Mouse (Mus musculus): ENCODE measurements at regions not wholly inside any gene's neighbourhood (a gene's known extent, or its start where the extent isn't known, plus 50 kb on each side); places are given as distances from the start of the nearest gene placed in this dataset.

- no peak for ATAC-seq (replicated peaks; ENCODE audit: insufficient number of reproducible peaks, low FRiP score, low TSS enrichment, poor library complexity, severe bottlenecking)
Measured at GRCm38 (mm10) chr10:8943698-8944097, 57.8 kb upstream of the Sash1 start.

- no peak for ATAC-seq (replicated peaks; ENCODE audit: insufficient number of reproducible peaks, low FRiP score, low TSS enrichment, poor library complexity, severe bottlenecking)
Measured at GRCm38 (mm10) chr10:8942967-8943471, 57.1 kb upstream of the Sash1 start.

- ATAC-seq (replicated peaks; ENCODE audit: insufficient number of reproducible peaks, low FRiP score, low TSS enrichment, poor library complexity, severe bottlenecking) = no peak
Measured at GRCm38 (mm10) chr10:8936369-8936768, 50.5 kb upstream of the Sash1 start.
